Mouse (Mus musculus): ENCODE data around the gene Tnrc6a. TPM values are rescaled to one million over a fixed set of nuclear protein-coding genes. Genes with fewer than 3 reads are reported as not detected.

The Tnrc6a gene
- polyA plus RNA-seq, 1 experiment from 2014 or later: 59.6 TPM

DNA sequence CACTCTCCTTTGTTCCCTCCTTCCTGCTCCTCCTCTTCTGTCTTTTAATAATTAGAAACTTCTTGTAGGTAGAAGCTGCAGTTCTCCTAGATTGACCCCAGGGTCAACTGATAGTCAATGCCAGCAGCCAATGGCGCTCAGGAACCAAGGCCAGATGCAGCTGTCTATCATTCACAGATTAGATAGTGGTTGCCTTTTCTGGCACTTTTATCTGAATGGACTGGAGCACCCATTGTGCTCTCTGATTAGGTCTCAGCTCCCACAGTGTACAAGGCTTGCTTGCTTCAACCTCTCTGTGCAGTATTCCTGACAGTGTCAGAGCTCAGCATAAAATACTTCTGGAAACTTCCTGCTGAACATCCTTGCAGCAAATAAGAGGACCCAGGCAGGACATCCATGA is 121.1 kb downstream of the Tnrc6a start:
- Histone ChIP-seq H3K4me2 (replicated peaks; ENCODE audit: low read depth, low read length) (no peak overlapping the region), H3K9me3 (ENCODE audit: low read length) (no peaks in the 10 kb centered on the region), H3K27me3 (replicated peaks; ENCODE audit: insufficient read depth, low read length) (no peaks in the 10 kb centered on the region), H3K4me1 (ENCODE audit: insufficient read depth, low read depth, low read length) (no peaks in the 10 kb centered on the region), H3K9ac (replicated peaks; ENCODE audit: low read depth) (no peak overlapping the region), H3K36me3 (ENCODE audit: insufficient read depth, low read length) (no peaks in the 10 kb centered on the region), H3K4me3 (ENCODE audit: low read depth, low read length) (no peak overlapping the region), H3K27ac (ENCODE audit: low read length) (no peak overlapping the region)
- no peak for ATAC-seq
- TF ChIP-seq EP300 (IDR thresholded peaks at IDR 0.05) (no peak), CTCF (IDR thresholded peaks at IDR 0.05) (no peak)
- no peak for DNase-seq (ENCODE audit: low spot score)
- 74% methylated on average over 1 of the region's 1 CpGs for WGBS

Other genes starting within 250 kb of the Tnrc6a start
- 18.3 and 19.6 TPM in 2 replicates for gene Rbbp6, start 158.2 kb upstream of the Tnrc6a start, polyA plus RNA-seq (2015; fragmentation: Nextera tagmentation; extraction: Ambion mirVana)
- gene Slc5a11, start 90.9 kb downstream of the Tnrc6a start, polyA plus RNA-seq (2015; fragmentation: Nextera tagmentation; extraction: Ambion mirVana): 0.11 TPM in 1 of 2 replicates, not detected in the other
- gene Lcmt1, start 245.9 kb downstream of the Tnrc6a start, polyA plus RNA-seq (2015; fragmentation: Nextera tagmentation; extraction: Ambion mirVana): 24.4 and 26.0 TPM in 2 replicates
- gene Arhgap17, start 246.0 kb downstream of the Tnrc6a start, polyA plus RNA-seq (2015; fragmentation: Nextera tagmentation; extraction: Ambion mirVana): 13.4 and 14.5 TPM in 2 replicates

Data from lung, postnatal 0 days (tissue).